Mouse (Mus musculus) G1E (cell line): ENCODE results near the gene Chst12.

Experiments
- CTCF ChIP-seq: IDR thresholded peaks from 2 replicates; pipeline ENCODE4 v1.5.1; 2012; ENCODE audit warnings: low read depth, low read length, inconsistent platforms, mixed read lengths
- GATA1 ChIP-seq: IDR thresholded peaks from 2 replicates; pipeline ENCODE4 v1.6.1; 2012; ENCODE audit warnings: borderline replicate concordance, low read length, inconsistent platforms, mixed read lengths

DNA sequence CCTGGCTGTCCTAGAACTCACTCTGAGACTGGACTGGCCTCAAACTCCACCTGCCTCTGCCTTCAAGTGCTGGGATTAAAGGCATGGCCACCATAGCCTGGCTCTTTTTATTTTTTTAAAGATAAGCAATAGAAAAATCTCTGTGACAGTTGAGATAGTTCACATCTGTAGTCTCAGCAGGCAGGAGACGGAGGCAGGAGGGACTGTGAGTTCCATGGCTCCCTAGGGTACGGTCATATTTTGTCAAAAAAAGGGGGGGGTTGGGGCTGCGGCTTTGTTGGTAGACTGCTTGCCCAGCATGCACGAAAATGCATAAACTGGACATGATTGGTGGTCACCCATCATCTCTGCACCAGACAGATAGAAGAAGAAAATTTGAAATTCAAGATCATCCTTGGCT lies 65.9 kb downstream of the Chst12 start:
- TF ChIP-seq CTCF = no peak
- TF ChIP-seq GATA1 = no peak
